Mouse (Mus musculus) stomach, embryonic 14.5 days (tissue): ENCODE measurements around the gene Catip. TPM values are rescaled to one million over a fixed set of nuclear protein-coding genes. Genes with fewer than 3 reads are reported as not detected.

Source experiments
- ATAC-seq: fragments of 200-750 bp; cut with Nextera tagmentation; 2 replicates; pipeline ENCODE4 v1.8.0; 2017; ENCODE audit warnings: low read depth, moderate TSS enrichment; ENCODE audit not compliant: insufficient number of reproducible peaks, insufficient read depth, low FRiP score
- H3K27ac ChIP-seq: fragments of 300-500 bp; sonication (generic); 2 replicates; pipeline ENCODE4 v1.5.1; 2014; ENCODE audit warnings: mild to moderate bottlenecking, low read length, moderate library complexity, mixed read lengths
- H3K27me3 ChIP-seq: fragments of 300-500 bp; sonication (generic); 2 replicates; pipeline ENCODE4 v1.6.1; 2014; ENCODE audit warnings: low read length, control low read depth, mixed read lengths; ENCODE audit not compliant: control insufficient read depth, insufficient read depth
- H3K36me3 ChIP-seq: fragments of 300-500 bp; sonication (generic); 2 replicates; pipeline ENCODE4 v1.6.1; 2014; ENCODE audit warnings: mild to moderate bottlenecking, control low read depth, low read length, moderate library complexity, mixed read lengths; ENCODE audit not compliant: control insufficient read depth, insufficient read depth
- H3K4me1 ChIP-seq: fragments of 300-500 bp; sonication (generic); 2 replicates; pipeline ENCODE4 v1.6.1; 2014; ENCODE audit warnings: low read length, control low read depth, mixed read lengths; ENCODE audit not compliant: control insufficient read depth, insufficient read depth
- H3K4me2 ChIP-seq: fragments of 300-500 bp; sonication (generic); replicated peaks from 2 replicates; pipeline ENCODE4 v1.6.1; 2014; ENCODE audit warnings: low read depth, low read length, control low read depth
- H3K4me3 ChIP-seq: fragments of 300-500 bp; sonication (generic); 2 replicates; pipeline ENCODE4 v1.5.1; 2014; ENCODE audit warnings: low read depth, low read length, control low read depth
- H3K9ac ChIP-seq: fragments of 300-500 bp; sonication (generic); replicated peaks from 2 replicates; pipeline ENCODE4 v1.6.1; 2014; ENCODE audit warnings: low read depth, mild to moderate bottlenecking, control low read depth, low read length, moderate library complexity, mixed read lengths
- H3K9me3 ChIP-seq: fragments of 300-500 bp; sonication (generic); 2 replicates; pipeline ENCODE4 v1.6.1; 2016; ENCODE audit warnings: low read depth, low read length, control low read depth; ENCODE audit not compliant: control insufficient read depth
- WGBS: fragments of 180-500 bp; shearing (Covaris S2); extraction: QIAGEN DNeasy Blood & Tissue Kit; methylation state at CpG from one replicate; pipeline ENCODE4 v1.1.7; 2014; 5-methylcytosine and 5-hydroxymethylcytosine counted together
- polyA plus RNA-seq: library from polyadenylated mRNA; unstranded; fragments of >200 nt; fragmentation: Nextera tagmentation; extraction: Ambion mirVana; gene quantifications from 2 replicates; pipeline ENCODE4 v1.2.1, GENCODE M21; 2014

Catip gene
- polyA plus RNA-seq, 1 experiment from 2014 or later = 0.69 TPM

- no peak overlapping the region for H3K4me3 ChIP-seq
- ATAC-seq = no peak
- 82% methylated on average over 7 of the region's 7 CpGs for WGBS
- H3K9ac ChIP-seq = no peak overlapping the region
- H3K36me3 ChIP-seq = peaks cover under 1% of the 10 kb centered on the region; the same call in 1 of the 2 replicates
- H3K4me1 ChIP-seq = peaks cover 29% of the 10 kb centered on the region; the same call in 1 of the 2 replicates
- H3K27ac ChIP-seq = no peak overlapping the region
- H3K4me2 ChIP-seq = no peak overlapping the region
- H3K27me3 ChIP-seq = no peaks in the 10 kb centered on the region
- no peaks in the 10 kb centered on the region for H3K9me3 ChIP-seq
Measured at GRCm38 (mm10) chr1:74388398-74388920, 26.6 kb downstream of the Catip start.

- peaks cover 33% of the 10 kb centered on the region; the same call in 1 of the 2 replicates for H3K4me1 ChIP-seq
Measured at GRCm38 (mm10) chr1:74389831-74390286, 28.0 kb downstream of the Catip start.

GRCm38 (mm10) chr1:74390287-74390906 is 28.5 kb downstream of the Catip start:
- H3K4me1 ChIP-seq = peaks cover 33% of the 10 kb centered on the region; the same call in 1 of the 2 replicates
- peak overlapping the region; percentile 99 for H3K27ac ChIP-seq
- peaks cover 20% of the 10 kb centered on the region for H3K36me3 ChIP-seq
- no peaks in the 10 kb centered on the region for H3K27me3 ChIP-seq
- no peak for ATAC-seq
- H3K9ac ChIP-seq = peak overlapping the region; percentile 26
- 9% methylated on average over 21 of the region's 21 CpGs for WGBS
- H3K9me3 ChIP-seq = no peaks in the 10 kb centered on the region
- H3K4me3 ChIP-seq = peak overlapping the region; percentile 95
- H3K4me2 ChIP-seq = peak overlapping the region; percentile 42

More at GRCm38 (mm10) chr1:74389831-74390286, 28.0 kb downstream of the Catip start:
- H3K4me3 ChIP-seq = peak overlapping the region; percentile 95; the same call in 1 of the 2 replicates
- peak overlapping the region; percentile 26 for H3K9ac ChIP-seq
- peaks cover 14% of the 10 kb centered on the region for H3K36me3 ChIP-seq
- peak overlapping the region; percentile 99 for H3K27ac ChIP-seq
- WGBS = 5% methylated on average over 29 of the region's 29 CpGs
- ATAC-seq = no peak
- H3K4me2 ChIP-seq = peak overlapping the region; percentile 42
- no peaks in the 10 kb centered on the region for H3K9me3 ChIP-seq
- no peaks in the 10 kb centered on the region for H3K27me3 ChIP-seq

GRCm38 (mm10) chr1:74390924-74391748 is 29.2 kb downstream of the Catip start, which contains the start of gene Ctdsp1:
Ctdsp1 (plus strand) TSS chr1:74391509.
- Histone ChIP-seq H3K9me3 (no peaks in the 10 kb centered on the region), H3K9ac (peak within 1 kb of the TSS; percentile 99), H3K4me3 (peak within 1 kb of the TSS; percentile 95), H3K36me3 (peaks cover 21% of the 10 kb centered on the region), H3K27ac (peak within 1 kb of the TSS; percentile 99), H3K4me2 (peak within 1 kb of the TSS; percentile 92), H3K27me3 (no peaks in the 10 kb centered on the region), H3K4me1 (peaks cover 33% of the 10 kb centered on the region; the same call in 1 of the 2 replicates)
- 3% methylated on average over 49 of the region's 51 CpGs for WGBS
- peak; percentile 78 for ATAC-seq

- H3K4me1 ChIP-seq = peaks cover 33% of the 10 kb centered on the region; the same call in 1 of the 2 replicates
- peaks cover 21% of the 10 kb centered on the region for H3K36me3 ChIP-seq
- H3K27me3 ChIP-seq = no peaks in the 10 kb centered on the region
- no peaks in the 10 kb centered on the region for H3K9me3 ChIP-seq
- H3K4me3 ChIP-seq = peak overlapping the region; percentile 95
- under 1% methylated on average over 53 of the region's 63 CpGs for WGBS
- peak overlapping the region; percentile 99 for H3K9ac ChIP-seq
- peak overlapping the region; percentile 92 for H3K4me2 ChIP-seq
- peak; percentile 19; the same call in 1 of the 2 replicates for ATAC-seq
- H3K27ac ChIP-seq = peak overlapping the region; percentile 99
Measured at GRCm38 (mm10) chr1:74391844-74392441, 30.0 kb downstream of the Catip start.

- Histone ChIP-seq H3K27ac (peak overlapping the region; percentile 99), H3K9me3 (no peaks in the 10 kb centered on the region), H3K27me3 (no peaks in the 10 kb centered on the region), H3K4me1 (peaks cover 29% of the 10 kb centered on the region; the same call in 1 of the 2 replicates), H3K4me2 (peak overlapping the region; percentile 92), H3K4me3 (peak overlapping the region; percentile 95), H3K36me3 (peaks cover 21% of the 10 kb centered on the region), H3K9ac (peak overlapping the region; percentile 99)
- 2% methylated on average over 16 of the region's 16 CpGs for WGBS
- peak; percentile 2; the same call in 1 of the 2 replicates for ATAC-seq
Measured at GRCm38 (mm10) chr1:74392446-74392994, 30.6 kb downstream of the Catip start.

- peak overlapping the region; percentile 99 for H3K9ac ChIP-seq
- H3K4me1 ChIP-seq = peaks cover 24% of the 10 kb centered on the region; the same call in 1 of the 2 replicates
- peak overlapping the region; percentile 92 for H3K4me2 ChIP-seq
- no peaks in the 10 kb centered on the region for H3K27me3 ChIP-seq
- 38% methylated on average over 7 of the region's 7 CpGs for WGBS
- peak overlapping the region; percentile 95 for H3K4me3 ChIP-seq
- no peak for ATAC-seq
- H3K36me3 ChIP-seq = peaks cover 21% of the 10 kb centered on the region
- no peaks in the 10 kb centered on the region for H3K9me3 ChIP-seq
- peak overlapping the region; percentile 99; the same call in 1 of the 2 replicates for H3K27ac ChIP-seq
Measured at GRCm38 (mm10) chr1:74393010-74393409, 31.1 kb downstream of the Catip start.
